Mouse (Mus musculus): ENCODE results near the gene Rptor.

DNA sequence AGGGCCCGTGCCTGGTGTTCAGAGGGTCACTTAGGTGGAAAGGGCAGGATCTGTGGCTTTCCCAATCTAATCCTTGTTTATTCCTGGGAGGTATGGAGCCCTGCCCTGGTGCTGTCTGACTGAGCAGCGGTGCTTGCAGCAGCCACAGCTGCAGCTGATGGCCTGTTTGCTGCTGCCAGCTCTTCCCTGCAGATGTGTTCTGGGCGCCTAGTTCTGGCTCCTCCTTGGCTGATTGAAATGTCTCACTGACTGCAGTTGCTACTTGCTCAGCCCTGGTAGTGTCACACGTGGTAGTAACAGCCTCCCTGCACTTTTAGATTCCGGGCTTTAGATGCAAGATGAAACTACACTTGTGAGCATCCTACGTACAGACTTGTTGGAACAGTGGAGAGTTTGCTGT lies 264.1 kb downstream of the Rptor start:
- no peak for TF ChIP-seq CTCF (IDR thresholded peaks at IDR 0.05)
- TF ChIP-seq EP300 (IDR thresholded peaks at IDR 0.05; ENCODE audit: insufficient read depth, low read depth, low read length), result no peak
- TF ChIP-seq POLR2A (IDR thresholded peaks at IDR 0.05; ENCODE audit: insufficient read depth, low read depth, low read length), result no peak

Data from heart, adult 2 months (tissue).